Mouse (Mus musculus): ENCODE measurements around the gene Eno2. TPM values are rescaled to one million over a fixed set of nuclear protein-coding genes. Genes with fewer than 3 reads are reported as not detected.

The Eno2 gene
- total and polyA plus RNA-seq, 2 experiments from 2014 or later: 113 to 130 TPM

DNA sequence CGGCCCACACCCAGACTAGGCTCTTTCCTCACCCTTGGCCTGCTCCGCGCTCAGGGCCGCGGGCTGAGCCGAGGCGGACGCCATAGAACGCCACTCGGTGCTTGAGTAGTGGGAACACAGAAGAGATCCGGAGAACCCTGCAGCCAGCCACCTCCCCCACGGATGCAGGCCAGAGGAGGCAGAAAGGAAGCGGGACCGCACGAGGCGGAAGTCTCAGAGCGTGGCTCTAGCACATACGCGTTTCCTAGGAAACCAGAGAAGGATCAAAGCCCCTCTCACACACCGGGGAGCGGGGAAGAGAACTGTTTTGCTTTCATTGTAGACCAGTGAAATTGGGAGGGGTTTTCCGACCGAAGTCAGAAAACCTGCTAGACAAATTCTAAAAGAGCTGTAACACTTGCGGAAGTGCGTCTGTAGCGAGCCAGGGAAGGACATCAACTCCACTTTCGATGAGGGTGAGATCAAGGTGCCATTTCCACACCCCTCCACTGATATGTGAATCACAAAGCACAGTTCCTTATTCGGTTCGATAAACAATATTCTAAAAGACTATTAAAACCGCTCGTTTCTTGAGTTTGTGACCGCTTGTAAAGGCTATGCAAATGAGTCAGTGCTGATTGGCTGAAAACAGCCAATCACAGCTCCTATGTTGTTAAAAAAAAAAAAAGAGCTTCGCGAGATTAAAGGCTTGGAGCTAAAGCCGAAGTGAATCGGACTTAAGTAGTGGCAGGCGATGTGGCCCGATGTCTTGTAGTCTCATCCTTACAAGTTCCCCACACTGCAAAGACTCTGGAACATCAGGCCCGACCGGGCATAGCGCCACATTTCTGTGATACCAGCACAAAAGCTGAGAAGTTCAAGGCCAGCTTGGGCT lies 28.3 kb downstream of the Eno2 start, which contains the start of gene Grcc10:
Grcc10 (minus strand) TSS at position 487 of the 874 bp plus-strand sequence.
- ATAC-seq: peak; percentile 88
- WGBS: under 1% methylated on average over 41 of the region's 41 CpGs
- Histone ChIP-seq H3K27me3 (ENCODE audit: insufficient read depth, low read length) (no peaks in the 10 kb centered on the region), H3K4me2 (ENCODE audit: low read depth) (peak within 1 kb of the TSS; percentile 83), H3K27ac (ENCODE audit: low read depth, low read length) (peak within 1 kb of the TSS; percentile 100), H3K9ac (peak within 1 kb of the TSS; percentile 97), H3K36me3 (ENCODE audit: insufficient read depth) (peaks cover 26% of the 10 kb centered on the region), H3K4me1 (ENCODE audit: insufficient read depth) (peaks cover 6% of the 10 kb centered on the region; the same call in 1 of the 2 replicates), H3K4me3 (ENCODE audit: low read depth, low read length) (peak within 1 kb of the TSS; percentile 69), H3K9me3 (ENCODE audit: low read length) (no peaks in the 10 kb centered on the region)
- DNase-seq: peak; percentile 94
- TF ChIP-seq CTCF (IDR thresholded peaks at IDR 0.05; ENCODE audit: low read depth): peak; percentile 15; the same call in 1 of the 2 replicates

- Histone ChIP-seq H3K4me2 (ENCODE audit: low read depth) (peak overlapping the region; percentile 83), H3K36me3 (ENCODE audit: insufficient read depth) (peaks cover 26% of the 10 kb centered on the region), H3K27me3 (ENCODE audit: insufficient read depth, low read length) (no peaks in the 10 kb centered on the region), H3K4me3 (ENCODE audit: low read depth, low read length) (peak overlapping the region; percentile 69), H3K27ac (ENCODE audit: low read depth, low read length) (peak overlapping the region; percentile 100), H3K4me1 (ENCODE audit: insufficient read depth) (peaks cover 6% of the 10 kb centered on the region; the same call in 1 of the 2 replicates), H3K9me3 (ENCODE audit: low read length) (no peaks in the 10 kb centered on the region), H3K9ac (peak overlapping the region; percentile 97)
- WGBS: under 1% methylated on average over 29 of the region's 29 CpGs
- DNase-seq (peak; percentile 80), ATAC-seq (peak; percentile 28)
- TF ChIP-seq CTCF (IDR thresholded peaks at IDR 0.05; ENCODE audit: low read depth): peak; percentile 74
Observed at GRCm38 (mm10) chr6:124740211-124740887, 29.1 kb downstream of the Eno2 start.

- H3K27ac ChIP-seq (ENCODE audit: low read depth, low read length): no peak overlapping the region
- H3K4me2 ChIP-seq (ENCODE audit: low read depth): peak overlapping the region; percentile 83; the same call in 1 of the 2 replicates
- WGBS: 87% methylated on average over 10 of the region's 10 CpGs
- H3K4me3 ChIP-seq (ENCODE audit: low read depth, low read length): no peak overlapping the region
- no peaks in the 10 kb centered on the region for H3K27me3 ChIP-seq (ENCODE audit: insufficient read depth, low read length)
- H3K9ac ChIP-seq: 0 out of 2 replicates have a peak overlapping the region, but pooled peaks have one; percentile 97
- DNase-seq (no peak), ATAC-seq (no peak)
- TF ChIP-seq CTCF (IDR thresholded peaks at IDR 0.05; ENCODE audit: low read depth): no peak
- H3K9me3 ChIP-seq (ENCODE audit: low read length): no peaks in the 10 kb centered on the region
- peaks cover 20% of the 10 kb centered on the region for H3K36me3 ChIP-seq (ENCODE audit: insufficient read depth)
- H3K4me1 ChIP-seq (ENCODE audit: insufficient read depth): peaks cover 6% of the 10 kb centered on the region; the same call in 1 of the 2 replicates
Observed at GRCm38 (mm10) chr6:124739231-124739796, 30.2 kb downstream of the Eno2 start.

GRCm38 (mm10) chr6:124738511-124739023 lies 30.9 kb downstream of the Eno2 start, which contains the start of gene Ptpn6:
Gene Ptpn6 (minus strand): TSS chr6:124738714.
- H3K4me1 ChIP-seq (ENCODE audit: insufficient read depth): peaks cover 6% of the 10 kb centered on the region; the same call in 1 of the 2 replicates
- TF ChIP-seq CTCF (IDR thresholded peaks at IDR 0.05; ENCODE audit: low read depth): no peak
- DNase-seq: no peak
- no peaks in the 10 kb centered on the region for H3K9me3 ChIP-seq (ENCODE audit: low read length)
- H3K4me2 ChIP-seq (ENCODE audit: low read depth): peak within 1 kb of the TSS; percentile 83; the same call in 1 of the 2 replicates
- 0 out of 2 replicates have a peak within 1 kb of the TSS, but pooled peaks have one; percentile 97 for H3K9ac ChIP-seq
- no peaks in the 10 kb centered on the region for H3K27me3 ChIP-seq (ENCODE audit: insufficient read depth, low read length)
- peaks cover 14% of the 10 kb centered on the region for H3K36me3 ChIP-seq (ENCODE audit: insufficient read depth)
- no peak within 1 kb of the TSS for H3K4me3 ChIP-seq (ENCODE audit: low read depth, low read length)
- no peak for ATAC-seq
- no peak within 1 kb of the TSS for H3K27ac ChIP-seq (ENCODE audit: low read depth, low read length)
- 28% methylated on average over 15 of the region's 15 CpGs for WGBS

GRCm38 (mm10) chr6:124737040-124737439 lies 32.4 kb downstream of the Eno2 start:
- ATAC-seq (no peak), DNase-seq (no peak)
- 94% methylated on average over 11 of the region's 11 CpGs for WGBS
- Histone ChIP-seq H3K9me3 (ENCODE audit: low read length) (no peaks in the 10 kb centered on the region), H3K27ac (ENCODE audit: low read depth, low read length) (no peak overlapping the region), H3K4me2 (ENCODE audit: low read depth) (no peak overlapping the region), H3K27me3 (ENCODE audit: insufficient read depth, low read length) (no peaks in the 10 kb centered on the region), H3K4me1 (ENCODE audit: insufficient read depth) (peaks cover 6% of the 10 kb centered on the region; the same call in 1 of the 2 replicates), H3K4me3 (ENCODE audit: low read depth, low read length) (no peak overlapping the region), H3K9ac (no peak overlapping the region), H3K36me3 (ENCODE audit: insufficient read depth) (peaks cover 3% of the 10 kb centered on the region; the same call in 1 of the 2 replicates)
- TF ChIP-seq CTCF (IDR thresholded peaks at IDR 0.05; ENCODE audit: low read depth): no peak

- Histone ChIP-seq H3K27me3 (ENCODE audit: insufficient read depth, low read length) (no peaks in the 10 kb centered on the region), H3K27ac (ENCODE audit: low read depth, low read length) (no peak overlapping the region), H3K4me3 (ENCODE audit: low read depth, low read length) (no peak overlapping the region), H3K4me2 (ENCODE audit: low read depth) (no peak overlapping the region), H3K9ac (no peak overlapping the region), H3K9me3 (ENCODE audit: low read length) (no peaks in the 10 kb centered on the region), H3K36me3 (ENCODE audit: insufficient read depth) (peaks cover 3% of the 10 kb centered on the region; the same call in 1 of the 2 replicates), H3K4me1 (ENCODE audit: insufficient read depth) (no peaks in the 10 kb centered on the region)
- DNase-seq: no peak
- no peak for ATAC-seq
- TF ChIP-seq CTCF (IDR thresholded peaks at IDR 0.05; ENCODE audit: low read depth): no peak
- 91% methylated on average over 3 of the region's 3 CpGs for WGBS
Observed at GRCm38 (mm10) chr6:124734417-124734816, 35.1 kb downstream of the Eno2 start.
